Mouse (Mus musculus) cerebellum, adult (tissue): ENCODE results near the gene Gm10198.

ENCODE experiments used
- ATAC-seq: cut with Nextera tagmentation; 2 replicates; pipeline ENCODE4 v1.9.2; 2017; ENCODE audit warnings: mild to moderate bottlenecking, moderate library complexity, mixed read lengths; ENCODE audit not compliant: insufficient number of reproducible peaks, low FRiP score, low TSS enrichment

Gene Gm10198

DNA sequence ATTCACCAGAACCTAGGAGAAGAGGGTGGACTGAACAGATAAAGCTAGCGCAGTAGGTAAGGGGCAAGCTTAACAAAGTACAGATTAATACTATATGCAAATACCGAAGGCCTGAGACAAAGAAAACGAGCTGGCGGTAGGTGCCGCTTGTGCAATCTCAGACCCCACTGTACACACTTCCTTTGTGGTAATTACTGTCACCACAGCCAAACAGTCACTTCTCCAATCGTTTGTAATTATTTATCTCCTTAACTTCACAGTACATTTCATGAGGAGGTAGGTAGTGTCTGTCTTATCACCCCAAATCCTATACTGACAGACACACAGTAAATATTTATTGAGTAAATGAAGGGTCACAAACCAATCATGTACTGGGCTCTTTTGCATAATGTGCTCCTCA, 47.7 kb downstream of the Gm10198 start:
- no peak for ATAC-seq
